Mouse (Mus musculus) brown adipose tissue, adult 24 weeks (tissue): Measurements from ENCODE around the gene Eif1. TPM values are rescaled to one million over a fixed set of nuclear protein-coding genes. Genes with fewer than 3 reads are reported as not detected.
A peak's percentile ranks its signal among the peaks of the same experiment; 100 is the strongest.
"Not testable (repeated sequence)": the region's sequence is repeated elsewhere in the genome, so short reads cannot be mapped to it uniquely, and the experiment has no call there.

ENCODE experiments used
- H3K27ac ChIP-seq: fragments of 200-500 bp; replicated peaks from 2 replicates; pipeline ENCODE4 v1.5.1; 2012; ENCODE audit warnings: low read depth, mild to moderate bottlenecking, low read length
- H3K4me1 ChIP-seq: fragments of 200-500 bp; 2 replicates; pipeline ENCODE4 v1.6.1; 2012; ENCODE audit warnings: low read length, mixed read lengths; ENCODE audit not compliant: control insufficient read depth, insufficient read depth, insufficient read length
- H3K4me3 ChIP-seq: fragments of 200-500 bp; 2 replicates; pipeline ENCODE4 v1.5.1; 2012; ENCODE audit warnings: low read depth, mild to moderate bottlenecking, low read length, moderate library complexity; ENCODE audit not compliant: insufficient read depth
- polyA plus RNA-seq: library from polyadenylated mRNA; stranded (reverse); fragments of >200 nt; gene quantifications from 2 replicates; pipeline ENCODE4 v1.2.4, GENCODE M21; 2012; ENCODE audit not compliant: missing spikeins, insufficient read depth, insufficient read length

Eif1 gene
- polyA plus RNA-seq, 1 experiment, result 1,185 TPM

GRCm38 (mm10) chr11:100298274-100299036, 21.2 kb upstream of the Eif1 start:
- no peak overlapping the region for H3K4me3 ChIP-seq
- H3K4me1 ChIP-seq, result no peaks in the 10 kb centered on the region
- H3K27ac ChIP-seq, result no peak overlapping the region

- Histone ChIP-seq H3K4me3 (no peak overlapping the region), H3K27ac (no peak overlapping the region), H3K4me1 (no peaks in the 10 kb centered on the region)
These were observed 19.4 kb upstream of the Eif1 start for GRCm38 (mm10) chr11:100300293-100300692.

DNA sequence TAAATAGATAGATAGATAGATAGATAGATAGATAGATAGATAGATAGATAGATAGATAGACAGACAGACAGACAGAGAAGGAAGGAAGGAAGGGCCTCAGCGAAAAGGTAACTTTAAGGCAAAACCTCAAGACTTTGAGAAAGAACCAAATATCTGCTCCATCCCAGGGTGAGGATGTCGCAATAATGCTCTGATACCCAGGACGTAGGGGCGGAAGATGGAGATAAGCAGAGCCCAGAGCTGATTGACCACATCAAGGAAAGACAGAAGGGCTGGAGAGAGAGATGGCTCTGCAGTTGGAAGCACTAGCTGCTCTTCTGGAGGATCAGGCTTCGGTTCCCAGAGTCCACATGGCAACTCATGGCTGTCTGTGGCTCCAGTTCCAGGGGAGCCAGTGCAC, 18.4 kb upstream of the Eif1 start:
- Histone ChIP-seq H3K27ac (no peak overlapping the region), H3K4me3 (no peak overlapping the region), H3K4me1 (no peaks in the 10 kb centered on the region)

DNA sequence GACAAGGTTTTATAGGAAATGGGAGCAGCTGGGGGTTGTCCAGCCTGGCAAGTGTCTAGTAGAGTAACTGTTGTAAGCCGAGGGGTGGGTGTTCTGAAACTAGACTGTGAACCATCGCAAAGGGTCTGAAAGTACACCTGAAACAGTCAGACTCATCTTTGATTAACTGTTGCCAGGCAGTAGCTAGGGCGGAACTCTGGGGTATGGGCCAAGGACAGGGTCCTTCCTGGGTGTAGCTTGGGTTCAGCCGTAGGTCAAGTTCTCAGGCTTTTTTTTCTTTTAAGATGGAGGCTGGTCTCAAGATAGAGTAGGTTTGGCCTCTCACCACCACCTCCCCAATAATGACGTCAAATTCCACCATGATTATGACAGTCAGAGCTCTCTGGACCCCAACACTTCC, 11.8 kb upstream of the Eif1 start:
- Histone ChIP-seq H3K4me1 (no peaks in the 10 kb centered on the region; the same call in 1 of the 2 replicates), H3K4me3 (no peak overlapping the region), H3K27ac (no peak overlapping the region)

- H3K27ac ChIP-seq, H3K4me3 ChIP-seq, H3K4me1 ChIP-seq: not testable (repeated sequence)
These were observed 11.0 kb upstream of the Eif1 start for GRCm38 (mm10) chr11:100308672-100309071.

- Histone ChIP-seq H3K27ac (no peak overlapping the region), H3K4me1 (no peaks in the 10 kb centered on the region; the same call in 1 of the 2 replicates)
These were observed 8.0 kb upstream of the Eif1 start for GRCm38 (mm10) chr11:100311656-100312055.

GRCm38 (mm10) chr11:100312096-100312679, 7.5 kb upstream of the Eif1 start:
- H3K27ac ChIP-seq, result no peak overlapping the region
- no peaks in the 10 kb centered on the region; the same call in 1 of the 2 replicates for H3K4me1 ChIP-seq
- H3K4me3 ChIP-seq, result no peak overlapping the region

More at GRCm38 (mm10) chr11:100311656-100312055, 8.0 kb upstream of the Eif1 start:
- H3K4me3 ChIP-seq, result no peak overlapping the region

DNA sequence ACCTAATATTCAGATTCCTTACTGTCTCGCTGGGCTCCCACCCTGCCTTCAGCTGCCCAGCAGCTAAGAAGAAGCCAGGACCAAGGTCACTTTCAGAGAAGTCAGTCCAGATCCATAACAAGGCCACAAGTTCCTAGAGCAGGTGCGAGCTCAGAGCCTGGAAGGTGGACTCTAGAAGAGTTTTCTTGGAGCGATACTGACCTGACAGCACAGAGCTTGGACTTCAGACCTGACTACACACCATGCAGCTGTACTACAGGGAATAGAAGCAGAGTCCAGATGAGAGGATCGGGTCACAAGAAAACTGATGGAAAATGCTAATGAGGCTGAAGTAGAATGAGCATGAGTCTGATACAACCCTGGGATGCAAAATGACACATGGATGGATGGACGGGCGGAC, 6.3 kb upstream of the Eif1 start:
- H3K4me3 ChIP-seq, result no peak overlapping the region
- H3K4me1 ChIP-seq, result no peaks in the 10 kb centered on the region; the same call in 1 of the 2 replicates
- H3K27ac ChIP-seq, result no peak overlapping the region

DNA sequence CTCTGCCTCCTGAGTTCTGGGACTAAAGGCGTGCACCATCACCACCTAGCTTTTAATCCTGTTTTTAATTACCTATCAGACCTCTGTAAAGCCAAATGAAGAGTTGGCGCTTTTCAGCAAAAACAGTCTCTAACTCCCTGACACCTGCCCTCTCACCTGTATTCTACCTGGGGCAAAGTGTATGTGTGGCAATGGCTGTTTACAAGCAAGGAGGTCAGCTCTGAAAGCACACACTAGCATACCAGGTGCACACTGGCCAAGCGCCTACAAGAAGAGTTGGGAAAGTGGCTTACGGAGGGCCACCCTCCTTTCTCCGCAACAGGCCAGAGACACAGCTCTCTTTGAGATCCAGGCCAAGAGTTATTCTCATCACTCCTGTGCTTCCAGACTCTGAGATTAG, 4.2 kb upstream of the Eif1 start:
- Histone ChIP-seq H3K4me3 (no peak overlapping the region), H3K27ac (no peak overlapping the region), H3K4me1 (no peaks in the 10 kb centered on the region; the same call in 1 of the 2 replicates)

DNA sequence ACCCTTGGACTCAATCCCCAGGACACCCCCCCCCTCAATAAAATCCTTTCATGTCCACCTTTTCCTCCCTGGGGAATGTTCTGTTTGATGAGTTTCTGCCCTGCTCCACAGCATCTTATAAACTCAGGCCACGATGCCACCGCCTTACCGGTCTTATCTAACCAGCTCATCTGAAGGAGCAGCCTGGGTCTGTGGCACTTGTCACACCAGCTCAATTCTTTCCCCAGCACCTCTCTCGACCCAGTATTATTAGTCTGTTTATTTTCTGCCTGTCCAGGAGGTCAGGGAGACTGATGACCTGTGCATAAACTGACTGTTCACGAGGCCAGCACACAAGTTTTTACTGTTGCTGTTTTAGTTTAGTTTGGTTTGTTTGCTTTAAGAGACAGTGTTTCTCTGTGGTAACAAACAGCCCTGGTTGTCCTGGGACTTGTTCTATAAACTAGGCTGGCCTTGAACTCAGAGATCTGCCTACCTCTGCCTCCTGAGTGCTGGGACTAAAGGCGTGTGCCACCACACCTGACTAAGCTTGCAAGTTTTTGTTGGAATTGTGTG, 1.8 kb upstream of the Eif1 start:
- Histone ChIP-seq H3K4me1 (no peaks in the 10 kb centered on the region), H3K4me3 (no peak overlapping the region), H3K27ac (no peak overlapping the region)

DNA sequence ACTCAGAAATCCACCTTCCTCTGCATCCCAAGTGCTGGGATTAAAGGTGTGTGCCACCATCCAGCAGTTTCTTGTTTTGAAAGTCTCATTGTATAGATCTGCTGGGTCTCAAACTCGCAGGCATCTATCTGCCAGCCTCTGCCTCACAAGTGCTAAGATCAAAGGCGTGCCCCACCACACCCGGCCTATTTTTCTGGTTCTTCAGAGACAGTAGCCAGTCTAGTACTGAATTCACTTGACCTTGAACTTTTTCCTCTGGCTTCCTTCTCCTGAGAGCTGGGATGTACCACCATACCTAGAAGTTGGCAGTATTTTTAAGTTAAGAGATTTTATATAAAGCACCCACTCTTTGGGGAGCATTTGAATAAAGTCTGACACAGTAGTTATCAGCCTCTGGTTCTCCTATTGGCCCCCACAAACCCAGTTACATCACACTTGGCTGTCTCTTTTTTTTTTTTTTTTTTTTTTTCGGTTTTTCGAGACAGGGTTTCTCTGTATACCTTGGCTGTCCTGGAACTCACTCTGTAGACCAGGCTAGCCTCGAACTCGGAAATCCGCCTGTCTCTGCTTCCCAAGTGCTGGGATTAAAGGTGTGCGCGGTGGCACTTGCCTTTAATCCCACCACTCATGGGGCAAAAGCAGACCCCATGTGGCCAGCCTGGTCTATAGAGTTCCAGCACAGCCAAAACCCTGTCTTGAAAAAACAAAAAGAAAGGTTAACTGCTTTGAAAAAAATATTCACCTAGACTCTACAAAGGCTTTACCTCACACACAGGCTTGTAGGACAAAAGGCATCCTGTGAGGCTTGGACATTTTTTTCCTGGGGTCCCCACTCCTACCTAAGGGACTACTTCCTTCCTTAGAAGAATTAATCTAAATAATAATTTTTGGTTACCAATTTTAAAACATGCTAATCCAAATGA, 895 bp upstream of the Eif1 start:
- Histone ChIP-seq H3K4me3 (peak overlapping the region; percentile 69), H3K27ac (no peak overlapping the region), H3K4me1 (no peaks in the 10 kb centered on the region)

DNA sequence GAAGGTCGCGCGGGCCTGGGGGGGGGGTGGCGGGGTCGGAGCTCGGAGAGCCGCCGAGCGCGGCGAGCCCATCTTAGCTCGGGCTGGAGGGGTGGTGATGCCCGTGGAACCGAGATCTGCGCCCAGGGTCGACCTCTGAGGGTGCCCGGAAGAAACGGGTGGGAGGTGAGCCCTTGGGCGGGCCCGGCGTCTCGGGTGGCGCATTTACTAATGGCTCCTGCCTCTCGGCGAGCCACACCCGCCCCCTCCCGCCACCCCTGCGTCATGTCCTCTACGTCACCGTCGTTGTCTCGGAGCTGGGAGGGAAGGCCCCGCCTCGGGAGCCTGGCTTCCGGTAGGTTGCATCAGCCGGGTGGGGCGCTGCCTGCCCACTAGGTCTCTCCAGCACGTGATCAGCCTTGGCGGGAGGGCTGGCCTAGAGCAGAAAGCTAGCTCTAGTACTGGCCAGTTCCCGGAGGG, 516 bp downstream of the Eif1 start:
- peak overlapping the region; percentile 69 for H3K4me3 ChIP-seq
- H3K4me1 ChIP-seq, result no peaks in the 10 kb centered on the region
- H3K27ac ChIP-seq, result peak overlapping the region; percentile 92

DNA sequence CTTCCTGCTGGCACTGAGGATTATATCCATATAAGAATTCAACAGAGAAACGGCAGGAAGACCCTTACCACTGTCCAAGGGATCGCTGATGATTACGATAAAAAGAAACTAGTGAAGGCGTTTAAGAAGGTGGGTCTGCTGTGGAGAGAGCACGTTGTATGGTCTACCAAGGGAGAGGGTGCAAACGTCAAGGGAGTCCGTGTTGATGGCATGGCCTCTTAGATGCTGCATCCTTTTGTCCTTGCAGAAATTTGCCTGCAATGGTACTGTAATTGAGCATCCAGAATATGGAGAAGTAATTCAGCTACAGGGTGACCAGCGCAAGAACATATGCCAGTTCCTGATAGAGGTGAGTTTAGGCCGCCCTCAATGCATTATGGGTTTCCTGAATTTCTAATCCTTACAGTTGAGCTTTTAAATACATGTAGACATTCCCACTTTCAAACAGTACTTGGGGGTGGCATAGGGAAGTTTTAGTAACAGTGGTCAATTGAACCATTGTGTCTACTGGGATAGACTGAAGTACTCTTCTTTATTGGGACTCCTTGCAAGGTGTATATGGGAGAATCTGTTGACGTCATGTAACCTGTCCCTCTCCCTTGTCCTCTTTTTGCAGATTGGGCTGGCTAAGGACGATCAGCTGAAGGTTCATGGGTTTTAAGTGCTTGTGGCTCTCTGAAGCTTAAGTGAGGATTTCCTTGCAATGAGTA, 1.2 kb downstream of the Eif1 start:
- H3K27ac ChIP-seq, result peak overlapping the region; percentile 18
- H3K4me3 ChIP-seq, result peak overlapping the region; percentile 69

DNA sequence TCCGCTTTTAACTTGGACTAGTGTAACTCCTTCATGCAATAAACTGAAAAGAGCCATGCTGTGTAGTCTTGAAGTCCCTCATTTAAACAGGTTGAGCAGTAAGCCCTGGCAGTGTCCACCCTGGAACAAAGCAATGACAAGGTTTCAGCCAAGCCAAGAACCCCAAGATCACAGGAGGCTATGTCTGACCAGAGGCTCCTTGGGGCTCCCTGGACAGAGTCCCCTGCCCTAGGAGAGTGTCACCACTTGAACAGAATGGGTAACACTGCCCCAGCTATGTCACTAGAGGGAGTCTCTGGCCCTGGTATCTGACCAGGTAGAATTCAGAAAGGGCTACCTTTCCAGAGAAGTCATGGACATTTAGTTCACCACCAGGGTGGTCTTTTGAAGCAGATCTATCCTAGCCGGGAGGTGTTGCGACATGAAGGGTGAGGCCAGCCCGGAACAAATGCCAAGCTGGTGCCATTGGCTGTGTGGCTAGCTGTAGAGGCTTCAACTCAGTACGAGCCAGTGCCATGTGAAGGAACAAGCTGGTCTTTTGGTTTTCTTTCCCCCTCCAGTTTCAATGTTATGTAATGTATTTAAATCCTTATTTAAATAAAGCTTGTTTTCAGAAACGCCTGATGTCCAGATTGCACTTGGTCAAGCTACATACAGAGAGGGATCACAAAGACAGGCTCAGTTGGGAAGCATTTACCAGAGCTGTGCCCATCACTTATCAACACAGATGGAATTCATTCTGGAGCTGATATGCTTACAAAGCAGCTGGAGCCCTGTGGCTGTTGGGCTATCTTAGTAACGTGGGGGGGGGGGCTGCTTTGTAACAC, 2.0 kb downstream of the Eif1 start:
- not testable (repeated sequence) for H3K4me3 ChIP-seq, H3K27ac ChIP-seq, H3K4me1 ChIP-seq

More for the DNA sequence above, 1.2 kb downstream of the Eif1 start:
- not testable (repeated sequence) for H3K4me1 ChIP-seq
